Mouse (Mus musculus) adipocyte (in vitro differentiated cells): ENCODE data around the gene Gsap.
"Not testable (repeated sequence)": the region's sequence is repeated elsewhere in the genome, so short reads cannot be mapped to it uniquely, and the experiment has no call there.

Source experiments
- DNase-seq: peaks from one replicate; pipeline ENCODE4 v3.0.0-alpha.2; 2016; ENCODE audit warnings: low spot score

The Gsap gene

GRCm38 (mm10) chr5:21328560-21328959 is 142.5 kb downstream of the Gsap start:
- no peak for DNase-seq

GRCm38 (mm10) chr5:21329672-21330665 is 143.9 kb downstream of the Gsap start:
- DNase-seq = no peak

DNA sequence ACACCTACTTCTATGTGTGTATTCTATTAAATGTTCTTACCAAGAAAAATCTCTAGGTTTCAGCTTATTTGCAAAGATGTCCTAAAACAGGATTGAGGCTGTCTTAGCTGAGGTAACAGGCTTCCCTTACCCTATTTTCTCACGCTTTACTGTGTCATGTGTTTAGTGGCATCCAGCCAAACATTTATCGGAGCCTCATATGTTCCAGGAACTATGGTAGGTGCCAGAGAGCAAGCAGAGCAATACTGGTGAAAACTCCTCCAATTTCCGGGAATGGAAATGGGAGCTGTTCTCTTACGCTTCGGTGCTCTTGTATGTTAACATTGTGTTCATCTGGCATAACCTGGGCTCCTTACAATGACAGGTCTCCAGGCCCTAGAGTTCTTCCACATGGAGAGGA is 145.6 kb downstream of the Gsap start:
- DNase-seq = peak; percentile 81

DNA sequence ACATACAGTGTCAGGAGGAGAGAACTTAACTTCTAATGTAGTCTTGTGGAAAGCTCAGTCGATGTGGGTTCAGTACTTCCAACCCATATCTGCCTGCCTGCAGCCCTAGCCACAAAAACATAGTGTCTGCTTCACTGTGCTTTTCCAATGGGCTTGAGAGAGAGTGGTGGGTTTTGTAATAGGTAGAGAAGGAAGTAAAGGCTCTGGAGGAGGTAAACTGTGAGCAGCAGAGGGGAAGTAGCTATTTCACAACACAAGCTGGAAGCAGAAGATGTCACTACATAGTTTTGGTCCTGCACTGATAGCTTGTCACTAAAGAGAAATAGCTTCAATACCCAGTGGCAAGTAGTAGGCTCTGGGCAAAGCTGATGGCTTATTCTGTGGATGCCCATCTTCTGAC is 146.1 kb downstream of the Gsap start:
- no peak for DNase-seq

DNA sequence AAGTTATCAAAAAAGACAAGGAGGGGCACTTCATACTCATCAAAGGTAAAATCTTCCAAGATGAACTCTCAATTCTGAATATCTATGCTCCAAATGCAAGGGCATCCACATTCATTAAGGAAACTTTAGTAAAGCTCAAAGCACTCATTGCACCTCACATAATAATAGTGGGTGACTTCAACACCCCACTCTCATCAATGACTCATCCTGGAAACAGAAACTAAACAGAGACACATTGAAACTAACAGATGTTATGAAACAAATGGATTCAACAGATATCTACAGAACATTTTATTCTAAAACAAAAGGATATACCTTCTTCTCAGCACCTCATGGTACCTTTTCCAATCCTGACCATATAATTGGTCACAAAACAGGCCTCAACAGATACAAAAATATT is 156.2 kb downstream of the Gsap start:
- not testable (repeated sequence) for DNase-seq

DNA sequence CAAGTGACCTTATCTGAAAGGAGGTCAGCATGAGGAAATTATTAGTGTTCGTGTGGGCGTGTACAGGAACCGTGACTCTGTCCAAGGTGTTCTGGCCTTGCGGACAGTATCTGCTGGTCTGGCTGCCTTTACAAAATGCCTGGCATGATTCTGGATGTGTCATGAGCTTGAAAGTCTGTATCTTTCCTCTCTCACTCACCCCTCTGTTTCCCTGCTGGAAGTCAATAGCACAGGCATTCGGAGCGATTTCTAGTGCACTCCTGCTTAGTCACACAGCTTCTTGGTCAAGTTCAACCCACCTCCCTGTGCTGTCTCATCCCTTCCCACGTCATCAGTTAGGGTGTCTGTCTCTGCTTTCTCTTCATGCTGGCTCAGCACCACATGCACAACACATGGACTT is 162.3 kb downstream of the Gsap start:
- peak; percentile 56 for DNase-seq

GRCm38 (mm10) chr5:21351678-21352077 is 165.6 kb downstream of the Gsap start:
- DNase-seq = no peak

GRCm38 (mm10) chr5:21358648-21359047 is 172.6 kb downstream of the Gsap start:
- DNase-seq = no peak

- no peak for DNase-seq
Measured at GRCm38 (mm10) chr5:21363343-21363742, 177.3 kb downstream of the Gsap start.
